Mouse (Mus musculus): ENCODE results near the gene Mical3. TPM values are rescaled to one million over a fixed set of nuclear protein-coding genes. Genes with fewer than 3 reads are reported as not detected.

Gene Mical3
- polyA plus RNA-seq, 1 experiment: 67.4 TPM

GRCm38 (mm10) chr6:121167381-121167975 lies 36.7 kb upstream of the Mical3 start:
- no peak overlapping the region for H3K4me3 ChIP-seq (ENCODE audit: insufficient read depth, low read length)
- H3K27ac ChIP-seq (ENCODE audit: insufficient read depth, low read length): no peak overlapping the region
- TF ChIP-seq POLR2A (IDR thresholded peaks at IDR 0.05; ENCODE audit: extremely low read depth, insufficient read depth, low read length) (no peak), CTCF (IDR thresholded peaks at IDR 0.05; ENCODE audit: extremely low read depth, insufficient read depth, low read length) (no peak)
- H3K4me1 ChIP-seq (ENCODE audit: control insufficient read depth, insufficient read depth, low read length): no peaks in the 10 kb centered on the region

GRCm38 (mm10) chr6:121166098-121166552 lies 35.3 kb upstream of the Mical3 start:
- Histone ChIP-seq H3K27ac (ENCODE audit: insufficient read depth, low read length) (no peak overlapping the region), H3K4me1 (ENCODE audit: control insufficient read depth, insufficient read depth, low read length) (no peaks in the 10 kb centered on the region), H3K4me3 (ENCODE audit: insufficient read depth, low read length) (no peak overlapping the region)
- no peak for TF ChIP-seq CTCF (IDR thresholded peaks at IDR 0.05; ENCODE audit: extremely low read depth, insufficient read depth, low read length)
- no peak for TF ChIP-seq POLR2A (IDR thresholded peaks at IDR 0.05; ENCODE audit: extremely low read depth, insufficient read depth, low read length)

- H3K27ac ChIP-seq (ENCODE audit: insufficient read depth, low read length): no peak overlapping the region
- no peak overlapping the region for H3K4me3 ChIP-seq (ENCODE audit: insufficient read depth, low read length)
- H3K4me1 ChIP-seq (ENCODE audit: control insufficient read depth, insufficient read depth, low read length): no peaks in the 10 kb centered on the region
- TF ChIP-seq CTCF (IDR thresholded peaks at IDR 0.05; ENCODE audit: extremely low read depth, insufficient read depth, low read length): no peak
- no peak for TF ChIP-seq POLR2A (IDR thresholded peaks at IDR 0.05; ENCODE audit: extremely low read depth, insufficient read depth, low read length)
Measured at GRCm38 (mm10) chr6:121162616-121163015, 31.8 kb upstream of the Mical3 start.

DNA sequence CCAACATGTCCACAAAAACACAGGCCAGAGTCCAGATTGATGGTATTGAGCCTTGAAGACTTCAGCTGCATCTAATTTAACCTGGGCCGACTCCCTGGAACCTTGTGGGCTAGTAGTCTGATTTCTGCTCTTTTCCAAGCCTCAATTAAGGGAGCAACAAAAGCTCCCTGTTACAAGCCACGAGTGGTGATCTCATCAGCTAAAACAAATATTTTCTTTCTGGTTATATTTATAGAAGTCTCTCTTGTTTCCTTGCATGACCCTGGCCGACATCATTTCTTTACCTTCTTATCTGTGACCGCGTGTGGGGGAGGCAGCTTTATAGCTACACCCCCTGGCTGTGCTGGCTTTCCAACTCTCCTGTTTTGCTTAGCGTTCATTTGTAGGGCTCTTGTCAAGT lies 29.3 kb upstream of the Mical3 start:
- H3K4me3 ChIP-seq (ENCODE audit: insufficient read depth, low read length): no peak overlapping the region
- H3K27ac ChIP-seq (ENCODE audit: insufficient read depth, low read length): no peak overlapping the region
- H3K4me1 ChIP-seq (ENCODE audit: control insufficient read depth, insufficient read depth, low read length): peaks cover 4% of the 10 kb centered on the region
- no peak for TF ChIP-seq POLR2A (IDR thresholded peaks at IDR 0.05; ENCODE audit: extremely low read depth, insufficient read depth, low read length)
- TF ChIP-seq CTCF (IDR thresholded peaks at IDR 0.05; ENCODE audit: extremely low read depth, insufficient read depth, low read length): no peak

DNA sequence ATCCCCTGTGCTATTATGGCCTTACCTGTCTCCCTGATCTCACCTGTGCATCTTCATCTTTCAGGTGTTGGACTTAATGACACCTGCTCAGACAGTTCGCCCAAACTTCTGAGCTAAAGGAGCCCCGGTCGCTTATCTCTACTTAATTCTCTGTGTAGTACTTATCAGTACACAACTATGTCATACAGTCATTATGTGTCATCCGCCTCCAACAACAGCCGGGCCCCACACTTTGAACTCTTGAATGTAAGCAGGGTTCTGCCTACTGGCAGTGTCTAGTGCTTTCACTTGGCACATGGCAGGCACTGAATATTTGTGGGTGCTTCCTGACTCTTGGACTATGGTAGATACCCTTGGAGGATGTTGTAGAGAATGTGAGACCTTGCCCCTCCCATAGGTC lies 28.8 kb upstream of the Mical3 start:
- H3K4me1 ChIP-seq (ENCODE audit: control insufficient read depth, insufficient read depth, low read length): peaks cover 4% of the 10 kb centered on the region
- no peak overlapping the region for H3K4me3 ChIP-seq (ENCODE audit: insufficient read depth, low read length)
- TF ChIP-seq CTCF (IDR thresholded peaks at IDR 0.05; ENCODE audit: extremely low read depth, insufficient read depth, low read length) (no peak), POLR2A (IDR thresholded peaks at IDR 0.05; ENCODE audit: extremely low read depth, insufficient read depth, low read length) (no peak)
- no peak overlapping the region for H3K27ac ChIP-seq (ENCODE audit: insufficient read depth, low read length)

DNA sequence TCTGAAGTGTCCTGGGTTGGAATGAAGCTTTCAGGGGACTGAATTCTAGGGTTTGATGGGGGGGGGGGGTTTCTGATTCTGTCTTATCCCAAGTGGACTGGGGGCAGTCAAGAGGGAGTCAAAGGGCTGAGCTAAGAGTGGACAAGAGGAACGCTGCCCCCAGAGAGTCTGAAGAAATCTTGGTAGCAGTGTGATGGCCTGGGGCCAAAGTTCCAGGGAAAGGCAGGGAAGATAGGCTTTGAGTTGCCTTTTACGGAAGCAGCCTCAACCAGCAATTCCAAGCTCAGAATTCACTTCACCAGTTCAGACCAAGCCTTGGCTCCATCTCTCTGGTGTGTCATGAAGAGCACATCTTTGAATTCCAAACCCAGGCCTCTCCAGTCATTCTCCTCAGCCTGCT lies 25.2 kb upstream of the Mical3 start:
- no peak overlapping the region for H3K4me3 ChIP-seq (ENCODE audit: insufficient read depth, low read length)
- H3K4me1 ChIP-seq (ENCODE audit: control insufficient read depth, insufficient read depth, low read length): peaks cover 6% of the 10 kb centered on the region
- no peak for TF ChIP-seq POLR2A (IDR thresholded peaks at IDR 0.05; ENCODE audit: extremely low read depth, insufficient read depth, low read length)
- no peak for TF ChIP-seq CTCF (IDR thresholded peaks at IDR 0.05; ENCODE audit: extremely low read depth, insufficient read depth, low read length)
- H3K27ac ChIP-seq (ENCODE audit: insufficient read depth, low read length): no peak overlapping the region

DNA sequence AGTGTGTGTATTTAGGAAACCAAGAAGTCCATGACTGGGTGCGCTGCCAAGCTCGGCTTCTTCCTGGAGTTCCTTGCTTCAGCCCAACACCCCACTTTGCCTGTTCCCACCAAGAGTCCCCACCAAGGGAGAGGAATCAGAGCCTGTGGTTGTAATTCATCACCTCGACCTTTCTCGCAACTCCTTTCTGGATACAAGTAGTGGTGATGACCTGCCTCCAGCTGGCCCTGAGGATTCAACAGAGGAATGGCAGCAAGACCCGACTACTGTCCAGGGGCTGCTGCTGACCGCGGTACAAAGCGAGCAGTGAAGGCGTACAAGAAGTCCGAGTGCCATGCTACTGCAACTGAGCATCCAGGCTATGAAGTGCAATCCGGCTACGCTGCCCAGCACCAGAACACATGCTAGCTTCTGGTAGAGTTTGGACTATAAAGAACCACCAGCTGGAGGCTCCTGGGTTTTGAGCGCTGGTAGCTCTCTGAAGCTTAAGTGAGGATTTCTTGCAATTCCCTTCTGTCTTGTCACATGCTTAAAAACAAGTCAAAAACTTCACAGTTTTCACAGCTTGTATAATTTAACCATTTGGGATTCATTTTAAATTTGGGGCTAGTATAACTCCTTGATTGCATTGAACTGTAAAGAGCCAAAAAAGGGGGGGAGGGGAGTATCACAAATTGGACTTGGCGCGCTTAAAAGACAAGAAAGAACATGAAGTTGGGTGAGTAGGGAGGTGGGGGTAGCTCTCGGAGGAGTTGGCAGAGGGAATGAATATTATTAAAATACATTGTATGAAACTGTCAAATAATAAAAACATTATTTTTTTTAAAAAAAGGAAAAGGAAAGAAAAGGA lies 23.9 kb upstream of the Mical3 start:
- H3K4me3 ChIP-seq (ENCODE audit: insufficient read depth, low read length): no peak overlapping the region
- no peak for TF ChIP-seq CTCF (IDR thresholded peaks at IDR 0.05; ENCODE audit: extremely low read depth, insufficient read depth, low read length)
- no peak for TF ChIP-seq POLR2A (IDR thresholded peaks at IDR 0.05; ENCODE audit: extremely low read depth, insufficient read depth, low read length)
- H3K27ac ChIP-seq (ENCODE audit: insufficient read depth, low read length): no peak overlapping the region
- peaks cover 6% of the 10 kb centered on the region for H3K4me1 ChIP-seq (ENCODE audit: control insufficient read depth, insufficient read depth, low read length)

DNA sequence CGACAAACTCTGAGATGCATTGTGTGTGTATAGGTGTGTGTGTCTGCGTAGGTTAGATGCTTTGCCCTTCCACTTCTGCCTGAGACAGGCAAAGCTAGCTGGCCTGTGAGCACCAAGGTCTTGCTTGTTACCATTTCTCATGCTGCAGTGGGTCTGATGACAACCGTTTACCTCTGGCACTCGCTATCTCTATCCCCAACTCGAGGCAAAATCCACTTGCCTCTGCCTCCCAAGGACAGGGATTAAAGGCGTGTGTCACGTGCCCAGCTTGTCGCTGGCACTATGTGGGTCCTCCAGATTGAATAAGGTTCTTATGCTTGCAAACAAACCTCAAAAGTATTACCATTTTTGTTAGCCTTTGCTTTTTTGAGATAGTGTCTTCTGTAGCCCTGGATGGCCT lies 22.4 kb upstream of the Mical3 start:
- Histone ChIP-seq H3K4me3 (ENCODE audit: insufficient read depth, low read length) (no peak overlapping the region), H3K4me1 (ENCODE audit: control insufficient read depth, insufficient read depth, low read length) (peaks cover 6% of the 10 kb centered on the region), H3K27ac (ENCODE audit: insufficient read depth, low read length) (no peak overlapping the region)
- TF ChIP-seq POLR2A (IDR thresholded peaks at IDR 0.05; ENCODE audit: extremely low read depth, insufficient read depth, low read length) (no peak), CTCF (IDR thresholded peaks at IDR 0.05; ENCODE audit: extremely low read depth, insufficient read depth, low read length) (no peak)

DNA sequence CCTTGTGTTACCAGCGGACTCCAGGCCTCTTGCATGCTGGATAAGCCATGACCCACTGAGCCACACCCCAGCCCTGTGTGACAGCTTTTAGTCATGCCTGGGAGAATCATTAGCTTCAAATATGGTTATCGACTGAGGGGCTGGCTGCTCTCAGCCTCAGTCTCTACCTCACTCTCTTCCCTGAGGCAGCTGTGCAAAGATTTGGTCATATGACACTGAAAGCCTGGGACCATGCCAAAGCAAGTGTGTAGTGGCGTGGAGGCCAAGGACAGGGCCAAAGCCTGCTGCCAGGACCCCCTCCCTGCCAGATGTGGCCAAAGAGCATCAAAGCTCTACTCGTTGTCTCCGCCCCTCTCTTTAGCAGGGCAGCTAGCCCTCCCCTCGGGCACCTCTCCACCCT lies 20.9 kb upstream of the Mical3 start:
- Histone ChIP-seq H3K4me3 (ENCODE audit: insufficient read depth, low read length) (no peak overlapping the region), H3K27ac (ENCODE audit: insufficient read depth, low read length) (no peak overlapping the region), H3K4me1 (ENCODE audit: control insufficient read depth, insufficient read depth, low read length) (peaks cover 6% of the 10 kb centered on the region)
- TF ChIP-seq CTCF (IDR thresholded peaks at IDR 0.05; ENCODE audit: extremely low read depth, insufficient read depth, low read length) (no peak), POLR2A (IDR thresholded peaks at IDR 0.05; ENCODE audit: extremely low read depth, insufficient read depth, low read length) (no peak)

DNA sequence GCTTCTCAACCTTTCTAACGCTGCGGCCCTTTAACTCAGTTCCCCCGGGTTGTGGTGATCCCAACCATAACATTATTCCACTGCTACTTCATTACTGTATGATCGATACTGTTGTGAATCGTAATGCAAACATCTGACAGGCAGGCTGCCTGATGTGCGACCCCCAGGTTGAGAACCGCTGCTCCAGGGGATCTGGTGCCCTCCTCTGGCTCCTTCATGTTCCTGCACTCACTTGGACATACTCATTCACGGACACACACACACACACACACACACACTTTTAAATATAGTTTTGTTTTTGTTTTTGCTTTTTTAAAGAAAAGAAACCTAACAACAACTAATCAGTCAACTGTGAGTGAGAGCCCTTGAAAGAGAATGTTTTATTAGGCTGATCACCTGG lies 19.3 kb upstream of the Mical3 start:
- TF ChIP-seq CTCF (IDR thresholded peaks at IDR 0.05; ENCODE audit: extremely low read depth, insufficient read depth, low read length) (no peak), POLR2A (IDR thresholded peaks at IDR 0.05; ENCODE audit: extremely low read depth, insufficient read depth, low read length) (no peak)

More for the DNA sequence above, 19.3 kb upstream of the Mical3 start:
- Histone ChIP-seq H3K4me3 (ENCODE audit: insufficient read depth, low read length) (no peak overlapping the region), H3K27ac (ENCODE audit: insufficient read depth, low read length) (no peak overlapping the region), H3K4me1 (ENCODE audit: control insufficient read depth, insufficient read depth, low read length) (peaks cover 3% of the 10 kb centered on the region; the same call in 1 of the 2 replicates)

All from cortical plate, adult 2 months (tissue).